Mouse (Mus musculus): ENCODE data around the gene Epn2.

The Epn2 gene

DNA sequence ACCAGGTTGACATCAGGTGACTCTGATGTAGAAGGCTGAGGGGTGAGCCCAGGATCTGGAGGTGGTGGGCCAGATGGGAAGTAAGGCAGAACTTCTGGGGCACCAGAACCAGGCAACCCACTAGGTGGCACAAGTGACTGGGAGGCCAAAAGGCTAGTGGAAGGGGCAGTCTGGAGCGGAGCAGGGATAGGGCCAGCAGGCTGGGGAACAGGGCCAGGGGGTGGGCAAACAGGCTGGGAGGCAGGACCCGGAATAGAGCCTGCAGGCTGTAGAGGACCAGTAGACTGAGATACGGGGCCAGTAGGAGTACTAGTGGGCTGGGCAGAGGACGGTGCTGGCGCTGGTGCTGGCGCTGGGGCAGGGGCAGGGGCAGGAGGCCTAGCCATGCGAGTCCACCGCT is 89.6 kb downstream of the Epn2 start:
- DNase-seq (ENCODE audit: low spot score in 2 of 2), result no peak

GRCm38 (mm10) chr11:61489085-61489484 is 90.4 kb downstream of the Epn2 start:
- DNase-seq (ENCODE audit: low spot score in 2 of 2), result no peak

DNA sequence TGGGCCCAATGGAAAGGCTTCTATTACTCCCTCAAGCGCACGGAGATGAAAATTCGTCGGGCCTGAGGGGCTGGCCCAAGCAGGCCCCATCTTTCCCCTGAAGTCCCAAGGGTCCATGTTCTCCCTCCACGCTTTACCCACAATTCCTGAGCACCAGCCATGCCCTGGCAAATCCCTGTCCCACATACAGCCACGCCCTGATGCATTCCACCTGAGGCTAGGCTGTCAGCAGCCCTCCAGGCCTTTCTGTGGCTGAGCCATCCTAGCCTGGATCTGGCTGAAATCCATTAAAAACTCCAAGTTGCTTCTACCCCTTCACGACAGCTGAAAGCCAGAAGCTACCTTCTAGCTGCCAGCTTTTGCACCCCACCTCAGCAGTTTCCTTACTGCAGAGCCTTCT is 91.6 kb downstream of the Epn2 start:
- DNase-seq (ENCODE audit: low spot score in 2 of 2), result no peak

- DNase-seq (ENCODE audit: low spot score in 2 of 2), result no peak
Observed at GRCm38 (mm10) chr11:61487401-61487800, 92.1 kb downstream of the Epn2 start.

DNA sequence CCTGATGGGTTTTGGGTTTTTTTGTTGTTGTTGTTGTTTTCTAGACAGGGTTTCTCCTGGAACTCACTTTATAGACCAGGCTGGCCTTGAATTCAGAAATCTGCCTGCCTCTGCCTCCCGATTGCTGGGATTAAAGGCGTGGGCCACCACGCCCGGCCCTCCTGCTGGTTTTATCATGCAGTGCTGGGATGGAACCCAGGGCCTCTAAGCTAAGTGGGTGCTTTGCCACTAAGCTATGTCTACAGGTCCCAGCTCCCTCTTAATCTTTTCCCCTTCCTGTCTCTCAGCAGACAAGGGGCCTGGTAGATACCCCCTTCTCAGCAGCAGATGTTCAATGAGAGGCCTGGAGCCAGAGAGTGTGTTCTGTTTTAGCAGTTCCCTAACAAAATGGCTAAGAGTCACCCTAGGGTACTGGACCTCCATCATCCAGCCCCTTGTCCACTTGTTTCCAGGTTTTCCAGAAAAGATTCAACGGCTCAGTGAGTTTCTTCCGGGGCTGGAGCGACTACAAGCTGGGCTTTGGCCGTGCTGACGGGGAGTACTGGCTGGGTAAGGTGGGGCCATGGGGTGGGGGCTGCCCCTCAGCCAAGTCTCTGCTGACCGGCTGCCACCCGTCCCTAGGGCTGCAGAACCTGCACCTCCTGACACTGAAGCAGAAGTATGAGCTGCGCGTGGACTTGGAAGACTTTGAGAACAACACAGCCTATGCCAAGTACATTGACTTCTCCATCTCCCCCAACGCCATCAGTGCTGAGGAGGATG is 92.8 kb downstream of the Epn2 start:
- no peak for DNase-seq (ENCODE audit: low spot score in 2 of 2)

DNA sequence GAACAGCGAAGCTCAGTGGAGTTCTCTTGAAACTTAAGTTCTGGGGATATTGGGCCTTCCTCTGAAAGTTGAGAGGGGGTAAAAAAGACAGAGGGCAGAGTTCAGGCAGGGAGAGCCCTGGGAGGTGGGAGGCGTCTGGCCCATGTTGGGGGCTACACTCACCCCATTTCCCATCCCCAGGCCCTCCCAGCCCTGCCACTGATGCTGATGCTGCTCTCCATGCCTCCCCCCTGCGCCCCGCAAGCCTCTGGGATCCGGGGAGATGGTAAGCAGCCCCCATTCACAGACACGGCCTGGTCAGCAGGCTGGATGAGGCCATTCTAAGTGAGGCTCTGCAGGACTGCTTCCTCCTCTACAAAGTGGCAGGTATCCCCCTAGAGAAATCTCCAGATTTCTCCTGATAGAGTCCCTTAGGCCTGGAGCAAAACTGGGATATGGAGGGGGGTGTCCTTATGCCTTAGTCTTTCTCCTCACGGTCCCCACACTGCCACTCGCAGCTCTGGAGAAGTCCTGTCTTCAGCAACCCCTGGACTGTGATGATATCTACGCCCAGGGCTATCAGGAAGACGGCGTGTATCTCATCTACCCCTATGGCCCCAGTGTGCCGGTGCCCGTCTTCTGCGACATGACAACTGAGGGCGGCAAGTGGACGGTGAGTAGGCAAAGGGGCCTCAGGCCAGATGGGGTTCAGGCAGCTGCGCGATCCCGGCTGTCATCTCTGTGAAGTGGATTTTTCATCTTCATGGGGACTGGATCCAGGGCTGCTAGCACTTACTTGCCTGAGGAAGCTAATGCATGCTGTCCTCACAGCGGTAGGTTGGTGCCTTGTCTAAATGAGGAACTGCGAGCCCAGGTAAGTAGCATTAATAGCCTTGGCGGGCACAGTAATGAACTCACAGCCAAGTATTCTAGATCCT is 93.7 kb downstream of the Epn2 start:
- DNase-seq (ENCODE audit: low spot score in 2 of 2), result no peak

DNA sequence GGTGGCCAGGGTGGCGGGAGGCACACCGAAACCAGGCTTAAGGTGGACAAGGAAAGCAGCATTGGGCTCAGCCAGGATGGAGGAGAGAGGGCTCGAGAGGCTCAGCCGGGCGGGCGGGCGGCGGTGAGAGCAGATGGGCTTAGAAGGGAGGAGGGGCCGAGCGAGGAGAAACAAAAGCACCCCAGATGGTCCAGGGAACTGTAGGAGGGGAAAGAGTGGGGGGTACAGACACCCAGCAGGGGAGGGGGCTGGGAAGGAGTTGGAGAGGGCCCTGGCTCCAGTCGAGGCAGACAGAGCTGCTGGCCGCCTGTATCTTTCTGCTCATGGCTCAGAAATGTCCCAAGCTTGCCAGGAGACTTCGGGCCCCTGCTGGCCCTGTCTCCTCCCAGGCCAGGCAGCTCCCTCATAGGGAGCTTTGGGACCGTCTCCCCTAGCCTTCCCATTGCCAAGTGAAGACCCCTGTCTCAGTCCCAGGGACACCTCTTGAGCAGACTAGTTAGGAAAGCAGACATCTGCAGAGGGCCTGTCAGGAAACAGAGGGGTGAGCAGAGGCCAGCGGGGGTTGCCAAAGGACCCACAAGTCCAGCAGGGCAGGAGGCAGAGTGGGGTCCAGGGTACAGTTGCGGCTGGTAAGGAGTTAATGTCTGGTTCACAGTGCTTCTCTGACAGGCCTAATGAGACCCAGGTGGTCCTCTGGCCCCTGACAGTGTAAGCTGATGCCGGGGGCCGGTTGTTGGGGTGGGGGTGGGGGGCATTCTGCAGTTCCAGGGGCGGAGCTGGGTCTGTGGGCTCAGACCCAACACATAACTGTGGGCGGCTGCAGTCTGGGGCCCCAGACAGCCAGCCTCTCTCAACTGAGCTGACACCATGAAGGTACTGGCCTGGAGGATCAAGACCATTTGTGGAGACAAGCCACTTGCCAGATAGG is 94.6 kb downstream of the Epn2 start, which contains the start of gene Mfap4:
TSS of gene Mfap4 (plus strand) at position 819 of the 928 bp plus-strand sequence.
- no peak for DNase-seq (ENCODE audit: low spot score in 2 of 2)

DNA sequence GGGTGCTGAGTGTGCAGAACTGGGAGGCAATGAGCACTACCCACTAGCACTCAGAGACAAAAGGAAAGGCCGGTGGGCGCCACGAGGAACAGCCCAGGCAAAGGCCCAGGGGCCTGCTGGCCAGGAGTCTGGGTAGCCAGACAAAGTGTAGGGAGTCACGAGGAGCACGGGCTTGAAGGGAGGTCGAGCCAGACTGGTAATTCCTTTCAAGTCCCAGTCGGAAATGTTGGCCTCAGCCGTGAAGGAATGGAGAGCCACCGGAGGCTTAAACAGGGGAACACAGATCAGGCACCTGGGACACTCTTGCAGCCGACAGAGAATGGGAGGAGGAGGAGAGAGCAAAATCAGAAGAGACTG is 95.3 kb downstream of the Epn2 start:
- DNase-seq (ENCODE audit: low spot score in 2 of 2), result no peak

DNA sequence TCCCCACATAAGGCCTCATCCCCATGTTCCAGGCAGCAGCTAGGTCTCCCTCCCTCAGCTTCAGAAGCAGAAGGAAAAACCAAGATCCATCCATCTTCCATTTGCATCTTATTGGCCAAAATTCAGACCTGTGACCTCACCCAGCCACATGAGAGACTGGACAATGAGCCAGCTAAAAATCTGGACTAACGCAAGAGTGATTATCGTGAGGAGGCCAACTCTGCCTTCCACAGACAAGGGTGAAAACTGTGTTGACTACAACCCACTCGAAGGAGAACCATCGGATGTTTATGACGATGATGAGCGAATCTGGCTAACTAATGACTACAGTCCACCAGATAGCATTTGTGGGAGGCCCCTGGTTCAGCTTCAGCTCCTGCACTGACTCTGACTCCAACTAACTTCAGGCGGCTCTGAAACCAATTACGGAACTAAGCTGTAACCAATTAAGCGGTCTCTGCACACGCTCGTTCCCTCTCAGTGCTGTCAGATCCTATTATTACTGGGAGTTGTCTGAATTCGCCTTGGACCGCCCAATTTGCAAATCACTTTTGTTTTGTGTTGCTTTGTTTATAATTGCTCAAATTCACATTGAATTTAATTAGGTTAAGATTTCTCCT is 96.2 kb downstream of the Epn2 start:
- no peak for DNase-seq (ENCODE audit: low spot score in 2 of 2)

- no peak for DNase-seq (ENCODE audit: low spot score in 2 of 2)
Observed at GRCm38 (mm10) chr11:61481239-61482090, 98.0 kb downstream of the Epn2 start.

DNA sequence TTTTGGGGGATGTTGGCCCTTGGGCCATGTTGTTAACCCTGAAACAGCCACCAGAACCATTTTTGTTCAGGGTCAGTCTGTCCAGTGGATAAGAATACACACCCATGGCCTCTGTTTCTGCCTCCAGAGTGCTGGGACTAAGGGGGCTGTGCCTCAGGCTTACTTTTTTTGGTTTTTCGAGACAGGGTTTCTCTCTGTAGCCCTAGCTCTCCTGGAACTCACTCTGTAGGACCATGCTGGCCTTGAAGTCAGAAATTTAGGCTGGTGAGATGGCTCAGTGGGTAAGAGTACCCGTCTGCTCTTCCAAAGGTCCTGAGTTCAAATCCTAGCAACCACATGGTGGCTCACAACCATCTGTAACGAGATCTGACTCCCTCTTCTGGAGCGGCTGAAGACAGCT is 100.7 kb downstream of the Epn2 start:
- no peak for DNase-seq (ENCODE audit: low spot score in 2 of 2)

GRCm38 (mm10) chr11:61477566-61478508 is 101.7 kb downstream of the Epn2 start:
- no peak for DNase-seq (ENCODE audit: low spot score in 2 of 2)

GRCm38 (mm10) chr11:61476786-61477382 is 102.6 kb downstream of the Epn2 start:
- no peak for DNase-seq (ENCODE audit: low spot score in 2 of 2)

DNA sequence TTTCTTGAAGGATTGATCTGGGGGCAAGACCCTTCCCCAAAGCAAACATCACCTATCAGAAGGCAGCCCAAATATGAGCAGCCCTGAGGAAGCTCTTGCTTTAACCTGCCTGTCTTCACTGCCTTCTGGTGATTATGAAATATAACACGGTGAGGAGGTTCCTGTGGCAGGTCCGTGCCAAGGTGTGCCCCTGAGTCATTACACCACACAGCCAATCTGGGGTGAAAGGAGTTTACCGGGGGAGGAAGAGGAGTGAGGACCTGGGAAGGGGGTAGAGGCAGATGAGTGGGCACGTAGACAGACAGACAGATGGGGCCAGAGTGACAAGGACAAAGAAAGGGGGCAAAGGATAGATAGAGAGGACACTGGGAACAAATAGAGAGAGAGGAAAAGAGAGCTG is 105.9 kb downstream of the Epn2 start:
- no peak for DNase-seq (ENCODE audit: low spot score in 2 of 2)

GRCm38 (mm10) chr11:61470880-61471279 is 108.6 kb downstream of the Epn2 start:
- DNase-seq (ENCODE audit: low spot score in 2 of 2), result no peak

GRCm38 (mm10) chr11:61469317-61469917 is 110.1 kb downstream of the Epn2 start:
- DNase-seq (ENCODE audit: low spot score in 2 of 2), result no peak

- no peak for DNase-seq (ENCODE audit: low spot score in 2 of 2)
Observed at GRCm38 (mm10) chr11:61468534-61468933, 111.0 kb downstream of the Epn2 start.

Data from spleen, postnatal 14 days (tissue).